Mouse (Mus musculus): ENCODE results near the gene Ptprd.

- TF ChIP-seq CTCF (IDR thresholded peaks at IDR 0.05; ENCODE audit: low read depth) (no peak), EP300 (IDR thresholded peaks at IDR 0.05; ENCODE audit: low read depth) (no peak)
These were observed 1330.2 kb downstream of the Ptprd start for GRCm38 (mm10) chr4:76881610-76882009.
